Mouse (Mus musculus) ES-E14 (cell line): ENCODE data around the gene Prrc2b.

Experiments used
- CHD2 ChIP-seq: IDR thresholded peaks from 2 replicates; pipeline ENCODE4 v1.6.1; 2014; ENCODE audit warnings: mild to moderate bottlenecking, low read depth, low read length, inconsistent platforms
- MAFK ChIP-seq: IDR thresholded peaks from 2 replicates; pipeline ENCODE4 v1.6.1; 2014; ENCODE audit warnings: mild to moderate bottlenecking, low read depth, low read length, inconsistent platforms; ENCODE audit not compliant: insufficient read depth
- ZC3H11A ChIP-seq: IDR thresholded peaks from 2 replicates; pipeline ENCODE4 v1.6.1; 2012; ENCODE audit warnings: low read depth, mild to moderate bottlenecking, inconsistent platforms, low read length, borderline replicate concordance

- TF ChIP-seq MAFK (no peak), CHD2 (no peak), ZC3H11A (no peak)
Measured at GRCm38 (mm10) chr2:32282289-32282688, 131.4 kb downstream of the Prrc2b start.
